Mouse (Mus musculus) liver, adult 2 months (tissue): ENCODE data around the gene Mgat4a. TPM values are rescaled to one million over a fixed set of nuclear protein-coding genes. Genes with fewer than 3 reads are reported as not detected.

Source experiments
- DNase-seq: peaks from one replicate; pipeline ENCODE4 v3.0.0-alpha.2; 2011; ENCODE audit warnings: low read depth, low spot score; ENCODE audit errors: extremely low read depth
- H3K27ac ChIP-seq: fragments of 200-500 bp; replicated peaks from 2 replicates; pipeline ENCODE4 v1.5.1; 2012; ENCODE audit warnings: low read depth, mild to moderate bottlenecking, control low read depth, inconsistent platforms, low read length; ENCODE audit not compliant: insufficient read depth
- H3K27me3 ChIP-seq: fragments of 200-500 bp; 2 replicates; pipeline ENCODE4 v1.6.1; 2012; ENCODE audit warnings: mild to moderate bottlenecking, moderate library complexity, low read length, inconsistent platforms; ENCODE audit not compliant: control insufficient read depth, insufficient read depth
- H3K36me3 ChIP-seq: fragments of 200-500 bp; 2 replicates; pipeline ENCODE4 v1.6.1; 2012; ENCODE audit warnings: low read length, inconsistent platforms; ENCODE audit not compliant: control insufficient read depth, insufficient read depth
- H3K4me1 ChIP-seq: fragments of 200-500 bp; 2 replicates; pipeline ENCODE4 v1.6.1; 2011; ENCODE audit warnings: low read length; ENCODE audit not compliant: control insufficient read depth, insufficient read depth
- H3K4me3 ChIP-seq: fragments of 200-500 bp; 2 replicates; pipeline ENCODE4 v1.5.1; 2011; ENCODE audit warnings: low read depth, mild to moderate bottlenecking, control low read depth, low read length, moderate library complexity; ENCODE audit not compliant: insufficient read depth
- H3K79me2 ChIP-seq: fragments of 200-500 bp; 2 replicates; pipeline ENCODE4 v1.6.1; 2012; ENCODE audit warnings: inconsistent platforms, mild to moderate bottlenecking, low read length, moderate library complexity; ENCODE audit not compliant: control insufficient read depth, insufficient read depth
- H3K9ac ChIP-seq: fragments of 200-500 bp; 2 replicates; pipeline ENCODE4 v1.6.1; 2012; ENCODE audit warnings: low read depth, mild to moderate bottlenecking, control low read depth, inconsistent platforms, low read length
- CTCF ChIP-seq: fragments of 200-500 bp; IDR thresholded peaks from 2 replicates; pipeline ENCODE4 v1.5.1; 2011; ENCODE audit warnings: low read depth, low read length, control low read depth
- POLR2A ChIP-seq: fragments of 200-500 bp; IDR thresholded peaks from 2 replicates; pipeline ENCODE4 v1.6.1; 2011; ENCODE audit warnings: low read length, control low read depth; ENCODE audit not compliant: insufficient read depth; ENCODE audit errors: extremely low read depth
- WGBS: fragments of 180-500 bp; shearing (Covaris S2); methylation state at CpG from one replicate; pipeline ENCODE4 v1.1.7; 2018; 5-methylcytosine and 5-hydroxymethylcytosine counted together
- polyA plus RNA-seq: library from polyadenylated mRNA; depleted of rRNA; stranded (reverse); fragments of >200 nt; gene quantifications from 2 replicates; pipeline ENCODE4 v1.2.3, GENCODE M21; 2012; rRNA removed
- total RNA-seq: library from RNA; depleted of rRNA; stranded (reverse); fragments of >200 nt; gene quantifications from 2 replicates; pipeline ENCODE4 v1.2.3, GENCODE M21; 2014; rRNA removed

The Mgat4a gene
- total RNA-seq (1.2 and 1.5 TPM in 2 replicates), polyA plus RNA-seq (0.17 and 0.21 TPM in 2 replicates)

DNA sequence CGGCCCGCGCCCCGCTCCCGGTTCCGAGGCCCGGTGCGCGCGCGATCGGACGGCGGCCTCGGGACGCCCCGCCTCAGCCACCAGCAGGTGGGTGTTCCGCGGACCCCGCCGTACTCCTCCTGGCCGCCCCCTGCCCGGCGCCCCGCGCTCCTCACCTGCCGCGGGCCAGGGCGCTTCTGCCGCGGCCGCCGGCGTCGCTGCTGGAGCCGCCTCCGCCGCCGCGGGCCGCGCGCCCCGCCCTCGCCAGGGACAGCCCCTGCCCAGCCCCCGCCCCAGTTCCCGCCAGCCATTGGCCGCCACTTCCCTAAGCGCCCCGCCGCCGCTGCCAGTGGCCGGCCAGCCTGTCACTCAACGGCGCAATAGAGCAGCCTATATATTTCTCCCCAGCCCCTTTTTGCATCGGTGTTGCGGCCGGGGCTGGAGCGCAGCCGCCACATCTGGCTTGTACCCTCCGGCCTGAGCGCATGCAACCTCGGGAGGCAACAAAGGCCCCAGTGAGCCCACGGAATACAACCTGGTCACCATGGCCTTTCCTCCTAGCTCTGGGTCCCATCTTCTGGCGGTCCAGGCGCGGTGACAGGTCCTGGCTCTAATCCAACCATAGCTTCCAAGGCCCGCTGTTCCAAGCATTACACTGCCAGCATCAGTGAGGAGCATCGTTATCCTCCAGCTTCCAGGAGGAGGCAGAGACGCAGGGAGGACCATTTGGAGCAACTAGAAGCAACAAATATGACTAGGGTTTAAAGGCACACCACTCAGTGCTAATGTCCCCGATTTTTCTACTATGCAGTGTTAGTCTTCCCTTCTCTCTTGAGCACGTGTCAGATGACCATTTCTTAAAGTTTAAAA lies at the start of gene Mgat4a:
Gene Mgat4a (minus strand): TSS at position 207 of the 849 bp plus-strand sequence.
- H3K27ac ChIP-seq = no peak within 1 kb of the TSS

DNA sequence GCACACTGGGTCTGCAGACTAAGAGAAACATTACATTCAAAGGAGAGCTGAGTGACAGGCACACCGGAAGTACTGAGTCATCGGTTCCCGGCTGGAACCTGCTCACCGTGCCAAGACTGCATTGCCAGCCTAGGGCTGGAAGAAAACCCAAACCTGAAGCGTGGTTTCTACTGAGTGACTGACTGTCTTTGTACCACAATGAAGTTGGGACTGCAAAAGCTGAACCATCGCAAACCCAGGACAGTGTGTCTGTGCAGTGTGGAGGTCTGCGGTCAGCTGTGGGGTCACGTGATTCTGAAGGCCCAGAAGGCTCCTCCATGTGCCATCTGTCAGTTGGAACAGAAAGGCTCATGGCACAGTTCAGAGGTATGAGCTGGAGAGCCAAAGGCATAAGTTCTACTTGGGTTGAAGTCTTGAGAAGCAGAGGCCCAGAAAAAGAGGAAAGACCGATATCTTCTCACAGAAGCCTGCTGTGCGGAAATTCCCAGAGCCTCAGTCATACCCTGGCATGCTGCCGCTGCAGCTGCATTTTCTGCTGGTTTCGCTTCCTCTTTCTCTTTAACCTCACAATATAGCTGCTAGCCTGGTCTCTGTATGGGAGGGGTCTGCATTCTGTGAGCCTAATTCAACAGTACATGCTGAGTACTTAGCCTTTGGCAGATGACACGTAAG lies 45.1 kb upstream of the Mgat4a start:
- peak; percentile 25 for DNase-seq
- H3K79me2 ChIP-seq = no peaks in the 10 kb centered on the region
- 73% methylated on average over 13 of the region's 13 CpGs for WGBS
- no peak overlapping the region for H3K9ac ChIP-seq
- 0 out of 2 replicates have a peak, but pooled peaks cover 2% of the 10 kb centered on the region for H3K27me3 ChIP-seq
- H3K4me1 ChIP-seq = no peaks in the 10 kb centered on the region
- H3K36me3 ChIP-seq = no peaks in the 10 kb centered on the region
- no peak overlapping the region for H3K4me3 ChIP-seq
- peak overlapping the region; percentile 11; the same call in 1 of the 2 replicates for H3K27ac ChIP-seq
- TF ChIP-seq CTCF = no peak
- no peak for TF ChIP-seq POLR2A

More for the DNA sequence above, at the start of gene Mgat4a:
- peaks cover 13% of the 10 kb centered on the region for H3K27me3 ChIP-seq
- no peaks in the 10 kb centered on the region for H3K36me3 ChIP-seq
- 1% methylated on average over 70 of the region's 72 CpGs for WGBS
- no peak for TF ChIP-seq POLR2A
- no peak for TF ChIP-seq CTCF
- peak; percentile 24 for DNase-seq
- peaks cover 4% of the 10 kb centered on the region for H3K4me1 ChIP-seq
- no peaks in the 10 kb centered on the region for H3K79me2 ChIP-seq
- peak within 1 kb of the TSS; percentile 71 for H3K9ac ChIP-seq
- peak within 1 kb of the TSS; percentile 92 for H3K4me3 ChIP-seq

DNA sequence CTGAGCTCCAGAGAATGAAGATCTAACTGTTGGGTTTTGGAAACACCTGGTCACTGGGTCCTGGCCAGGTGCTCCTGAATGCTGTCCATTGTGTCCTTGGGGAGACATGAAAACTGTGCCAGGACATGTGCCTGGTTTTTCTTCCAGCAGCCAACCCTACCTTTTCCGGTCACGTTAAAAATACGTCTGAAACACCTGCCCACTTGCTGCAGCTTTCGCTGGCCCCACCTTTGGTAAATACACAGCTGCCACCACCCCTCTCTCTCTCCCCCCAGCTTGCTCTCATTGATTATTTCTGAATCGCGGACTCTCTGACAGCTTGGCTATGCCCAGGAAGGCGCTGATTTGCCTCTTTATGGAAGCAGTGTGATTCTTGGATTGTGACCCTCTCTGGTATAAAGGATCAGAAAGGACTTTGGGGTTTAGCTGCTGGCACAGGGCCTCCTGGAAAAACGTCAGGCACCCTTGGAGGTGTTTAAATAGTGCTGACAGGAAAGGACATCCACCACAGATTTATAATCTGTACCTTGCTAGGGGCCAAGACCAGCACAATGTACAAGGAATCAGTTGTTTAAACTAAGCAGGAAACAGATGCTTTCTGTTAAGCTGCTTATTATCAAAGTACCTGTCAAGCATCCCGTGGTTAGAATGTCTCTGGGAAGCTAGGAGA lies 43.1 kb upstream of the Mgat4a start:
- Histone ChIP-seq H3K27ac (no peak overlapping the region), H3K79me2 (no peaks in the 10 kb centered on the region), H3K36me3 (no peaks in the 10 kb centered on the region), H3K4me1 (no peaks in the 10 kb centered on the region), H3K27me3 (0 out of 2 replicates have a peak, but pooled peaks cover 2% of the 10 kb centered on the region), H3K9ac (no peak overlapping the region), H3K4me3 (no peak overlapping the region)
- DNase-seq = no peak
- 35% methylated on average over 9 of the region's 9 CpGs for WGBS
- TF ChIP-seq CTCF = no peak
- TF ChIP-seq POLR2A = no peak

DNA sequence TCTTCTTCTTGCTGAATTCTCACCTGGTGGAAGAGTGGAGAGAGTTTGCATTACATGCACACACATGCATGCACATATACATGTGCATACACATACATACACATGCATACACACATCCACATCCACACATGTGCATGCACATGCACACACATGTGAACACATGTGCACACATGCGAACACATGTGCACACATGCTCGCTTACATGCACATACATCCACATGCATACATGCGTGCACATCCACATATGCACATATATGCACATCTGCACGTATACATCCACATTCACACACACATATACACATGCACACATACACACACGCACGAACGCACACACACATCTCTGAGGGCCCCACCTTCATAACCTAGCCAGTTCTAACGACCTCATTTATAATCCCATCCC lies 42.4 kb upstream of the Mgat4a start:
- Histone ChIP-seq H3K27ac (no peak overlapping the region), H3K4me3 (no peak overlapping the region), H3K9ac (no peak overlapping the region), H3K79me2 (no peaks in the 10 kb centered on the region), H3K4me1 (no peaks in the 10 kb centered on the region), H3K27me3 (0 out of 2 replicates have a peak, but pooled peaks cover 2% of the 10 kb centered on the region), H3K36me3 (no peaks in the 10 kb centered on the region)
- TF ChIP-seq POLR2A (no peak), CTCF (no peak)
- no peak for DNase-seq
- 93% methylated on average over 8 of the region's 8 CpGs for WGBS

DNA sequence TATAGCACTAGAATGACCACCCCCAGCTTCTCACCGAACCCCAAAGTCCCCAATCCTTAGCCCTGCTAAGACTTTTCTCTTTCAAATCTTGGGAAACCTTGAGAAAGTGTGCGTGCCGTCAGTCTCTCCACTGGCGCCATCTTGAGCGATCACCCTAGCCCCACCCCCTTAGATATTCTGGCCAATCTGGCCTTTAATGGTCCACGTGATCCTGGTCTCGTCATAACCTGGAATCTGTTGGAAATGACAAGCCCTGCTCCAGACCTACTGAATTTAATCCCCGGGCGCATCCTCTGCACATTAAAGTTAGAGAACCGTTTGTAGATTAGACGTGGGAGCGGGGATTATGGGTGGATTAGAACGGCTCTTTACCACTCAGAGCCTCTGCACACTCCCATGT lies 38.9 kb upstream of the Mgat4a start:
- Histone ChIP-seq H3K27me3 (0 out of 2 replicates have a peak, but pooled peaks cover 2% of the 10 kb centered on the region), H3K4me1 (no peaks in the 10 kb centered on the region), H3K79me2 (no peaks in the 10 kb centered on the region), H3K36me3 (no peaks in the 10 kb centered on the region), H3K4me3 (no peak overlapping the region), H3K9ac (no peak overlapping the region), H3K27ac (no peak overlapping the region)
- no peak for DNase-seq
- WGBS = 93% methylated on average over 13 of the region's 13 CpGs
- TF ChIP-seq CTCF (no peak), POLR2A (no peak)
